Mouse (Mus musculus) midbrain, embryonic 16.5 days (tissue): ENCODE data around the gene Bicdl2. TPM values are rescaled to one million over a fixed set of nuclear protein-coding genes. Genes with fewer than 3 reads are reported as not detected.
A peak's percentile ranks its signal among the peaks of the same experiment; 100 is the strongest.

Experiments
- ATAC-seq: fragments of 200-750 bp; cut with Nextera tagmentation; 2 replicates; pipeline ENCODE4 v1.8.0; 2017; ENCODE audit warnings: moderate TSS enrichment
- H3K27ac ChIP-seq: fragments of 300-500 bp; sonication (generic); 2 replicates; pipeline ENCODE4 v1.5.1; 2014; ENCODE audit warnings: mild to moderate bottlenecking, low read length, mixed read lengths
- H3K27me3 ChIP-seq: fragments of 300-500 bp; sonication (generic); 2 replicates; pipeline ENCODE4 v1.6.1; 2014; ENCODE audit warnings: low read depth, low read length, mixed read lengths; ENCODE audit not compliant: control insufficient read depth, insufficient read depth
- H3K36me3 ChIP-seq: fragments of 300-500 bp; sonication (generic); 2 replicates; pipeline ENCODE4 v1.6.1; 2014; ENCODE audit warnings: mild to moderate bottlenecking, low read length, moderate library complexity, mixed read lengths; ENCODE audit not compliant: control insufficient read depth, insufficient read depth
- H3K4me1 ChIP-seq: fragments of 300-500 bp; sonication (generic); 2 replicates; pipeline ENCODE4 v1.6.1; 2014; ENCODE audit warnings: mild to moderate bottlenecking, low read length, mixed read lengths; ENCODE audit not compliant: control insufficient read depth, insufficient read depth
- H3K4me2 ChIP-seq: fragments of 300-500 bp; sonication (generic); 2 replicates; pipeline ENCODE4 v1.6.1; 2014; ENCODE audit warnings: mild to moderate bottlenecking, low read length, mixed read lengths
- H3K4me3 ChIP-seq: fragments of 300-500 bp; sonication (generic); 2 replicates; pipeline ENCODE4 v1.5.1; 2014; ENCODE audit warnings: low read depth, mild to moderate bottlenecking, low read length, moderate library complexity, mixed read lengths
- H3K9ac ChIP-seq: fragments of 300-500 bp; sonication (generic); 2 replicates; pipeline ENCODE4 v1.6.1; 2014; ENCODE audit warnings: low read depth, low read length, mixed read lengths
- H3K9me3 ChIP-seq: fragments of 300-500 bp; sonication (generic); replicated peaks from 2 replicates; pipeline ENCODE4 v1.6.1; 2014; ENCODE audit warnings: mild to moderate bottlenecking, low read length, mixed read lengths; ENCODE audit not compliant: control insufficient read depth, poor library complexity, severe bottlenecking
- WGBS: fragments of 180-500 bp; shearing (Covaris S2); extraction: QIAGEN DNeasy Blood & Tissue Kit; methylation state at CpG from one replicate; pipeline ENCODE4 v1.1.7; 2014; 5-methylcytosine and 5-hydroxymethylcytosine counted together
- polyA plus RNA-seq: library from polyadenylated mRNA; unstranded; fragments of >200 nt; fragmentation: Nextera tagmentation; extraction: Ambion mirVana; gene quantifications from 2 replicates; pipeline ENCODE4 v1.2.1, GENCODE M21; 2015

Bicdl2 gene
- polyA plus RNA-seq, 1 experiment from 2014 or later: not detected

- no peak for ATAC-seq
- H3K27me3 ChIP-seq: peaks cover 17% of the 10 kb centered on the region
- no peak overlapping the region for H3K27ac ChIP-seq
- no peaks in the 10 kb centered on the region for H3K9me3 ChIP-seq
- no peak overlapping the region for H3K4me3 ChIP-seq
- WGBS: 19% methylated on average over 3 of the region's 3 CpGs
- H3K9ac ChIP-seq: no peak overlapping the region
- no peak overlapping the region for H3K4me2 ChIP-seq
- no peaks in the 10 kb centered on the region for H3K36me3 ChIP-seq
- H3K4me1 ChIP-seq: peaks cover 8% of the 10 kb centered on the region
Measured at GRCm38 (mm10) chr17:23695801-23696200, 35.5 kb downstream of the Bicdl2 start.

GRCm38 (mm10) chr17:23699131-23700077, 39.1 kb downstream of the Bicdl2 start:
- peak overlapping the region; percentile 67 for H3K27ac ChIP-seq
- under 1% methylated on average over 88 of the region's 101 CpGs for WGBS
- peak overlapping the region; percentile 97 for H3K4me2 ChIP-seq
- no peaks in the 10 kb centered on the region for H3K9me3 ChIP-seq
- H3K27me3 ChIP-seq: peaks cover 17% of the 10 kb centered on the region
- H3K9ac ChIP-seq: peak overlapping the region; percentile 81
- no peaks in the 10 kb centered on the region for H3K36me3 ChIP-seq
- peak; percentile 67 for ATAC-seq
- H3K4me3 ChIP-seq: peak overlapping the region; percentile 81
- peaks cover 8% of the 10 kb centered on the region for H3K4me1 ChIP-seq

- Histone ChIP-seq H3K9me3 (no peaks in the 10 kb centered on the region), H3K27me3 (peaks cover 17% of the 10 kb centered on the region), H3K4me1 (peaks cover 8% of the 10 kb centered on the region), H3K27ac (peak overlapping the region; percentile 67), H3K4me3 (peak overlapping the region; percentile 81), H3K4me2 (peak overlapping the region; percentile 97), H3K36me3 (no peaks in the 10 kb centered on the region), H3K9ac (peak overlapping the region; percentile 81)
- WGBS: 0% methylated on average over 18 of the region's 28 CpGs
- ATAC-seq: peak; percentile 98
Measured at GRCm38 (mm10) chr17:23700079-23700478, 39.8 kb downstream of the Bicdl2 start.

- ATAC-seq: no peak
Measured at GRCm38 (mm10) chr17:23703301-23703700, 43.0 kb downstream of the Bicdl2 start.

GRCm38 (mm10) chr17:23704741-23705140, 44.4 kb downstream of the Bicdl2 start:
- no peak for ATAC-seq
- H3K9ac ChIP-seq: no peak overlapping the region
- H3K9me3 ChIP-seq: no peaks in the 10 kb centered on the region
- no peaks in the 10 kb centered on the region for H3K36me3 ChIP-seq
- H3K4me2 ChIP-seq: no peak overlapping the region
- 52% methylated on average over 7 of the region's 7 CpGs for WGBS
- H3K27ac ChIP-seq: no peak overlapping the region
- no peak overlapping the region for H3K4me3 ChIP-seq
- H3K27me3 ChIP-seq: no peaks in the 10 kb centered on the region; the same call in 1 of the 2 replicates
- peaks cover 3% of the 10 kb centered on the region; the same call in 1 of the 2 replicates for H3K4me1 ChIP-seq

More at GRCm38 (mm10) chr17:23703301-23703700, 43.0 kb downstream of the Bicdl2 start:
- Histone ChIP-seq H3K9ac (no peak overlapping the region), H3K9me3 (no peaks in the 10 kb centered on the region), H3K27ac (no peak overlapping the region), H3K27me3 (peaks cover 4% of the 10 kb centered on the region; the same call in 1 of the 2 replicates), H3K4me3 (no peak overlapping the region), H3K36me3 (no peaks in the 10 kb centered on the region), H3K4me1 (peaks cover 8% of the 10 kb centered on the region), H3K4me2 (no peak overlapping the region)
- WGBS: 84% methylated on average over 9 of the region's 9 CpGs

- ATAC-seq: 0 out of 2 replicates have a peak, but pooled peaks have one; percentile 36
- no peaks in the 10 kb centered on the region; the same call in 1 of the 2 replicates for H3K27me3 ChIP-seq
- H3K9me3 ChIP-seq: no peaks in the 10 kb centered on the region
- no peaks in the 10 kb centered on the region for H3K4me1 ChIP-seq
- H3K4me2 ChIP-seq: no peak overlapping the region
- no peak overlapping the region for H3K4me3 ChIP-seq
- H3K9ac ChIP-seq: no peak overlapping the region
- 79% methylated on average over 7 of the region's 7 CpGs for WGBS
- H3K36me3 ChIP-seq: no peaks in the 10 kb centered on the region
- H3K27ac ChIP-seq: no peak overlapping the region
Measured at GRCm38 (mm10) chr17:23705525-23706104, 45.3 kb downstream of the Bicdl2 start.

GRCm38 (mm10) chr17:23706212-23706611, 45.9 kb downstream of the Bicdl2 start:
- peak; percentile 49; the same call in 1 of the 2 replicates for ATAC-seq
- H3K4me3 ChIP-seq: no peak overlapping the region
- no peaks in the 10 kb centered on the region for H3K9me3 ChIP-seq
- no peak overlapping the region for H3K27ac ChIP-seq
- H3K4me1 ChIP-seq: no peaks in the 10 kb centered on the region
- 3% methylated on average over 3 of the region's 3 CpGs for WGBS
- no peak overlapping the region for H3K9ac ChIP-seq
- H3K36me3 ChIP-seq: no peaks in the 10 kb centered on the region
- H3K4me2 ChIP-seq: no peak overlapping the region
- H3K27me3 ChIP-seq: no peaks in the 10 kb centered on the region; the same call in 1 of the 2 replicates

GRCm38 (mm10) chr17:23717003-23717402, 56.7 kb downstream of the Bicdl2 start:
- Histone ChIP-seq H3K9ac (no peak overlapping the region), H3K4me2 (no peak overlapping the region), H3K9me3 (no peaks in the 10 kb centered on the region), H3K36me3 (no peaks in the 10 kb centered on the region), H3K27me3 (no peaks in the 10 kb centered on the region), H3K4me1 (no peaks in the 10 kb centered on the region), H3K27ac (no peak overlapping the region), H3K4me3 (no peak overlapping the region)
- no peak for ATAC-seq
- WGBS: 65% methylated on average over 2 of the region's 2 CpGs
